In genomic region chr6:145179665-145180064, GRCm38 (mm10) we compare ENCODE assay signal across 8 mouse cellular contexts. TPM values are rescaled to one million over a fixed set of nuclear protein-coding genes. Genes with fewer than 3 reads are reported as not detected.
DNase-seq lines count a peak whose midpoint lies in the region; ATAC-seq and TF ChIP-seq lines count a peak whose summit lies in the region.

No protein-coding gene starts in this region.

- no peak overlapping the region for H3K9ac ChIP-seq in ES-Bruce4 (ENCODE audit: low read depth, poor library complexity, severe bottlenecking)
- H3K9ac ChIP-seq in forebrain, postnatal 0 days: no peak overlapping the region

- TF ChIP-seq POLR2A in ES-Bruce4 (IDR thresholded peaks at IDR 0.05; ENCODE audit: insufficient read depth, low read length): no peak

- WGBS in forebrain, postnatal 0 days: 27% methylated on average over 6 of the region's 6 CpGs
- 28% methylated on average over 6 of the region's 6 CpGs for WGBS in limb, embryonic 10.5 days

- H3K27me3 ChIP-seq in ES-Bruce4 (ENCODE audit: control insufficient read depth, insufficient read depth, low read length, poor library complexity, severe bottlenecking): no peaks in the 10 kb centered on the region
- H3K27me3 ChIP-seq in forebrain, postnatal 0 days (ENCODE audit: insufficient read depth, low read length): peaks cover 8% of the 10 kb centered on the region; the same call in 1 of the 2 replicates
- H3K27me3 ChIP-seq in limb, embryonic 10.5 days (ENCODE audit: low read depth, poor library complexity, severe bottlenecking): peaks cover 18% of the 10 kb centered on the region

- H3K27ac ChIP-seq in left cerebral cortex, adult 2 months: no peak overlapping the region
- no peak overlapping the region for H3K27ac ChIP-seq in ES-Bruce4 (ENCODE audit: insufficient read depth, low read length)
- no peak overlapping the region for H3K27ac ChIP-seq in forebrain, postnatal 0 days (ENCODE audit: low read depth, low read length)
- H3K27ac ChIP-seq in limb, embryonic 10.5 days: no peak overlapping the region

- peaks cover 9% of the 10 kb centered on the region for H3K4me1 ChIP-seq in ES-Bruce4 (ENCODE audit: control insufficient read depth, insufficient read depth, low read length)
- H3K4me1 ChIP-seq in forebrain, postnatal 0 days (ENCODE audit: insufficient read depth): no peaks in the 10 kb centered on the region
- H3K4me1 ChIP-seq in limb, embryonic 10.5 days: peaks cover 43% of the 10 kb centered on the region

- H3K9me3 ChIP-seq in ES-Bruce4 (replicated peaks; ENCODE audit: control insufficient read depth, insufficient read depth, low read length, poor library complexity, severe bottlenecking): no peaks in the 10 kb centered on the region
- no peaks in the 10 kb centered on the region for H3K9me3 ChIP-seq in forebrain, postnatal 0 days (ENCODE audit: low read length)
- no peaks in the 10 kb centered on the region for H3K9me3 ChIP-seq in limb, embryonic 10.5 days (replicated peaks)

- intact Hi-C loops in left cerebral cortex, adult 2 months (cut with DNase I): loop anchor here (5.0 kb wide), 1 partner anchor 163 kb away; no protein-coding TSS in a partner anchor
- intact Hi-C loops in left cerebral cortex, postnatal 36 days (cut with DNase I): loop anchor here (10.0 kb wide), 1 partner anchor 155 kb away; no protein-coding TSS in a partner anchor

- peak in 1 of 2 experiments; percentile 29 for DNase-seq in left cerebral cortex, adult 2 months (ENCODE audit: extremely low spot score in 1 of 2, low spot score in 2 of 2)
- no peak for DNase-seq in left cerebral cortex, postnatal 36 days (ENCODE audit: low spot score in 2 of 2)
- peak; percentile 63 for DNase-seq in adrenal gland, postnatal 25 days
- DNase-seq in forebrain, postnatal 0 days: peak; percentile 45
- DNase-seq in limb, embryonic 10.5 days (ENCODE audit: low spot score): peak; percentile 76
- peak; percentile 22 for DNase-seq in retina, adult 2 months (ENCODE audit: low read depth, low spot score)

- H3K36me3 ChIP-seq in ES-Bruce4 (ENCODE audit: control insufficient read depth, insufficient read depth, low read length, poor library complexity, severe bottlenecking): no peaks in the 10 kb centered on the region
- no peaks in the 10 kb centered on the region for H3K36me3 ChIP-seq in forebrain, postnatal 0 days (ENCODE audit: insufficient read depth)
- no peaks in the 10 kb centered on the region for H3K36me3 ChIP-seq in limb, embryonic 10.5 days

- ATAC-seq in forebrain, postnatal 0 days: no peak; the same call in 1 of the 2 replicates
- ATAC-seq in frontal cortex, adult (ENCODE audit: low TSS enrichment): no peak; the same call in 1 of the 2 replicates

- H3K4me3 ChIP-seq in left cerebral cortex, adult 2 months: no peak overlapping the region
- H3K4me3 ChIP-seq in ES-Bruce4 (ENCODE audit: low read depth, low read length): peak overlapping the region; percentile 6; the same call in 1 of the 2 replicates
- H3K4me3 ChIP-seq in forebrain, postnatal 0 days (ENCODE audit: low read depth, low read length): no peak overlapping the region
- H3K4me3 ChIP-seq in limb, embryonic 10.5 days: no peak overlapping the region

- H3K4me2 ChIP-seq in forebrain, postnatal 0 days (ENCODE audit: low read depth): no peak overlapping the region

- 0 out of 2 replicates have a peak, but pooled peaks have one; percentile 20 for TF ChIP-seq EP300 in ES-Bruce4 (IDR thresholded peaks at IDR 0.05; ENCODE audit: insufficient read depth, low read depth, low read length)

- TF ChIP-seq CTCF in left cerebral cortex, adult 2 months (IDR thresholded peaks at IDR 0.05): peak; percentile 69
- TF ChIP-seq CTCF in ES-Bruce4 (IDR thresholded peaks at IDR 0.05; ENCODE audit: low read depth, low read length): peak; percentile 66
- TF ChIP-seq CTCF in forebrain, postnatal 0 days (IDR thresholded peaks at IDR 0.05; ENCODE audit: low read depth): peak; percentile 70

RNA-seq across cellular contexts. Expression of gene Casc1, which starts 31.1 kb away (rescaled TPM):
- total RNA-seq in left cerebral cortex, adult 2 months (2021): 1 to 10 TPM; 1.3 to 1.9 TPM
- 1 to 10 TPM in 1 of 2 experiments, under 1 TPM in 1; 0.89 to 1.8 TPM for total RNA-seq in left cerebral cortex, postnatal 36 days (2021)
- polyA plus RNA-seq in ES-Bruce4 (2011; ENCODE audit: insufficient read depth, insufficient read length, low read depth, missing spikeins): 0.55 and 1.1 TPM in 2 replicates
- 0.33 and 0.64 TPM in 2 replicates for total RNA-seq in adrenal gland, postnatal 25 days (2021)
- total RNA-seq in forebrain, postnatal 0 days (2014; rRNA removed): 1.5 TPM in 2 replicates
- 0.96 and 1.5 TPM in 2 replicates for polyA plus RNA-seq in forebrain, postnatal 0 days (2015; fragmentation: Nextera tagmentation; extraction: Ambion mirVana)
- 0.18 and 0.31 TPM in 2 replicates for polyA plus RNA-seq in limb, embryonic 10.5 days (2016; fragmentation: Nextera tagmentation; extraction: Ambion mirVana)

RNA-seq across cellular contexts. Expression of gene Etfrf1, which starts 31.3 kb away (rescaled TPM):
- 10 to 100 TPM; 22.5 to 23.4 TPM for total RNA-seq in left cerebral cortex, adult 2 months (2021)
- 10 to 100 TPM; 20.9 to 21.8 TPM for total RNA-seq in left cerebral cortex, postnatal 36 days (2021)
- 24.6 and 28.6 TPM in 2 replicates for polyA plus RNA-seq in ES-Bruce4 (2011; ENCODE audit: insufficient read depth, insufficient read length, low read depth, missing spikeins)
- total RNA-seq in adrenal gland, postnatal 25 days (2021): 145 and 147 TPM in 2 replicates
- 18.2 and 18.9 TPM in 2 replicates for total RNA-seq in forebrain, postnatal 0 days (2014; rRNA removed)
- 19.6 and 26.7 TPM in 2 replicates for polyA plus RNA-seq in forebrain, postnatal 0 days (2015; fragmentation: Nextera tagmentation; extraction: Ambion mirVana)
- 25.0 and 30.8 TPM in 2 replicates for polyA plus RNA-seq in limb, embryonic 10.5 days (2016; fragmentation: Nextera tagmentation; extraction: Ambion mirVana)

Comparison
In these comparisons a context has a peak if more than half of its experiments do, and no peak if none do; other contexts are left out.
1. DNase-seq: peak in adrenal gland, postnatal 25 days (single experiment), forebrain, postnatal 0 days (single experiment), limb, embryonic 10.5 days (single experiment) and retina, adult 2 months (single experiment); none in left cerebral cortex, postnatal 36 days (0 of 2).
2. Peak in every context shown above with its lines, with median percentiles within 50 percentile points of each other: CTCF ChIP-seq.